Mouse (Mus musculus): ENCODE results near the gene Atp8a2.

- no peak for TF ChIP-seq CTCF (IDR thresholded peaks at IDR 0.05; ENCODE audit: low read depth)
- TF ChIP-seq EP300 (IDR thresholded peaks at IDR 0.05; ENCODE audit: low read depth) = no peak
Measured at GRCm38 (mm10) chr14:60195999-60196398, 980 bp downstream of the Atp8a2 start.

Measured in heart, postnatal 0 days (tissue).